8 mouse cellular contexts compared by ENCODE assay signal in genomic region chr14:28375642-28376091, GRCm38 (mm10).
A peak's percentile ranks its signal among the peaks of the same experiment; 100 is the strongest.
DNase-seq lines count a peak whose midpoint lies in the region; ATAC-seq lines count a peak whose summit lies in the region.

No protein-coding gene starts in this region.

- no peaks in the 10 kb centered on the region for H3K36me3 ChIP-seq in limb, embryonic 12.5 days
- H3K36me3 ChIP-seq in neural tube, embryonic 12.5 days: no peaks in the 10 kb centered on the region

- 7% methylated on average over 10 of the region's 10 CpGs for WGBS in limb, embryonic 12.5 days
- WGBS in neural tube, embryonic 12.5 days: 3% methylated on average over 10 of the region's 10 CpGs

- no peak for ATAC-seq in limb, embryonic 12.5 days (ENCODE audit: insufficient number of reproducible peaks, insufficient read depth, low FRiP score, low TSS enrichment, low read depth)
- ATAC-seq in neural tube, embryonic 12.5 days (ENCODE audit: low FRiP score, low read depth): no peak

- H3K4me1 ChIP-seq in limb, embryonic 12.5 days (replicated peaks): peaks cover 58% of the 10 kb centered on the region
- peaks cover 10% of the 10 kb centered on the region; the same call in 1 of the 2 replicates for H3K4me1 ChIP-seq in neural tube, embryonic 12.5 days

- no peak overlapping the region for H3K4me3 ChIP-seq in limb, embryonic 12.5 days (replicated peaks)
- no peak overlapping the region for H3K4me3 ChIP-seq in neural tube, embryonic 12.5 days

- peak overlapping the region; percentile 38 for H3K4me2 ChIP-seq in limb, embryonic 12.5 days
- peak overlapping the region; percentile 30 for H3K4me2 ChIP-seq in neural tube, embryonic 12.5 days (replicated peaks)

- H3K9ac ChIP-seq in limb, embryonic 12.5 days (replicated peaks): no peak overlapping the region
- H3K9ac ChIP-seq in neural tube, embryonic 12.5 days: no peak overlapping the region

- peak overlapping the region; percentile 80 for H3K27ac ChIP-seq in limb, embryonic 12.5 days
- H3K27ac ChIP-seq in neural tube, embryonic 12.5 days: no peak overlapping the region

- peaks cover 4% of the 10 kb centered on the region; the same call in 1 of the 2 replicates for H3K27me3 ChIP-seq in limb, embryonic 12.5 days
- H3K27me3 ChIP-seq in neural tube, embryonic 12.5 days (replicated peaks): peaks cover 31% of the 10 kb centered on the region

- H3K9me3 ChIP-seq in limb, embryonic 12.5 days: no peaks in the 10 kb centered on the region
- no peaks in the 10 kb centered on the region for H3K9me3 ChIP-seq in neural tube, embryonic 12.5 days

- DNase-seq in cerebellum, postnatal 10 days: peak; percentile 13 to 20
- DNase-seq in cerebellum, postnatal 25 days: no peak
- DNase-seq in heart, adult 9 months (ENCODE audit: low spot score in 2 of 2): peak; percentile 10
- no peak for DNase-seq in thymus, postnatal 10 days (ENCODE audit: low spot score in 2 of 2)
- no peak for DNase-seq in adrenal gland, postnatal 14 days
- no peak for DNase-seq in thymus, postnatal 25 days

Comparison
In these comparisons a context has a peak if more than half of its experiments do, and no peak if none do; other contexts are left out.
1. DNase-seq: peak in cerebellum, postnatal 10 days (2 of 2) and heart, adult 9 months (2 of 2); none in cerebellum, postnatal 25 days (0 of 2), thymus, postnatal 10 days (0 of 2), adrenal gland, postnatal 14 days (single experiment) and thymus, postnatal 25 days (single experiment).